Mouse (Mus musculus) megakaryocyte, embryonic 14.5 days (primary cell): ENCODE results near the gene Adgrl1.

Experiments used
- FLI1 ChIP-seq: IDR thresholded peaks from 2 replicates; pipeline ENCODE4 v1.6.1; 2012; ENCODE audit warnings: low read length, inconsistent platforms, mixed read lengths
- GATA1 ChIP-seq: IDR thresholded peaks from 3 replicates; pipeline ENCODE4 v1.6.1; 2012; ENCODE audit warnings: mixed read lengths, low read length, inconsistent platforms, borderline replicate concordance

DNA sequence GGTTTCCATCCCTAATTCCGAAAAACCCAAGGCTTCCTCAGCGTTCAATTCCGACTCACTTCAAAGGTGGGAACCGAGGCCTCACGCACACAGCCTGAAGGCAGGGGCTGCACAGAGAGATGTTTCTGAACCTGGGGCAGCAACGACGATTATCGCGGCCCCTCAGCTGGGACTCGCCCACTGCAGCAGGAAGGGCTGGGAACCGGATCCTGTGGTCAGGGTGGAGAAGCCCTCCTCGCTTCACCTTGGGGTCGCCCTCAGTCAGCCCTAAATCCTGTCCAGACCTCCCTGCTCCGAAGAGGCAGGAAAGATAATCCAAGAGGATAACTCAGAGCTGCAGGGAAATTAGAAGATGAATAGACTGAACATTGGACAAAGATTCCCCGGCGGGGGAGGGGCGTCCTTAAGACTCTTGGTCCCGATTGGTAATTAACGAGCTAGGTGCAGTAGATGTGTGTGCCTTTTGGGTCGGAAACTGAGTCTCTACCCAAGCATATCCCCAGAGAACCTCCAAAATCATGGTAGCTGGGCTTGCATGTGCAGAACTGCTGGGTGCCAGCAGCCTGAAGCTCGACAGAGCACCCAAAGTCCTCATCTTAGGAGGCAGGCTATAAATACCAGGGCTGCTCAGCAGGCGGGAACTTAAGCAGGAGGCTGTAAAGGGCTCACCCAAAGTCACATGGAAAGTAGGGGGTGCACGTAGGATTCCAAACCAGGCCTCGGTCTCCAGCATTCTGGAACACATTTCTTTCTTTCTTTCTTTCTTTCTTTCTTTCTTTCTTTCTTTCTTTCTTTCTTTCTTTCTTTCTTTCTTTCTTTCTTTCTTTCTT, 37.3 kb upstream of the Adgrl1 start:
- TF ChIP-seq FLI1 (no peak), GATA1 (no peak)
